Mouse (Mus musculus) lung, adult 2 months (tissue): ENCODE measurements at regions not wholly inside any gene's neighbourhood (a gene's known extent, or its start where the extent isn't known, plus 50 kb on each side); places are given as distances from the start of the nearest gene placed in this dataset.

ENCODE experiments used
- CTCF ChIP-seq: fragments of 200-500 bp; IDR thresholded peaks from 2 replicates; pipeline ENCODE4 v1.5.1; 2011; ENCODE audit warnings: mild to moderate bottlenecking, low read length, control low read depth; ENCODE audit not compliant: insufficient read depth
- POLR2A ChIP-seq: fragments of 200-500 bp; IDR thresholded peaks from 2 replicates; pipeline ENCODE4 v1.6.1; 2011; ENCODE audit warnings: low read depth, mild to moderate bottlenecking, control low read depth, low read length, borderline replicate concordance; ENCODE audit errors: extremely low read depth

DNA sequence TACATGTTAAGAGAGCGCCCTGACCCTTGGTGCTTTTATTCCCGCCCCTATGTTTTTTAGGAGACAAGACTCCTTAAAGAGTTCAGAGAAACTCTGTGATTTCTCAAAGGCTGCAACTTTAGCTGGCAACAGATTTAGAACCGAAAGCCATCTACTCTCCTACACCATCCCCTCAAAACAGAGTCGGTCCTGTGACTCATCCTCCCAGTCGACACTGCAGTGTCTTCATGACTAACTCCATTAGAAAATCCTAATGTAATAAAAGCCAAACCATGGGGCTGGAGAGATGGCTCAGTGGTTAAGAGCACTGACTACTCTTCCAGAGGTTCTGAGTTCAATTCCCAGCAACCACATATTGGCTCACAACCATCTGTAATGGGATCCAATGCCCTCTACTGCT lies 103.3 kb upstream of the Cadm1 start:
- TF ChIP-seq CTCF (no peak), POLR2A (no peak)
